Mouse (Mus musculus) B cell, adult (primary cell): Measurements from ENCODE around the gene Nipal4. TPM values are rescaled to one million over a fixed set of nuclear protein-coding genes. Genes with fewer than 3 reads are reported as not detected.

Source experiments
- total RNA-seq: library from RNA; stranded (reverse); gene quantifications from 4 replicates; pipeline ENCODE4 v1.2.4, GENCODE M21; 2023; ENCODE audit not compliant: inconsistent age

Gene Nipal4
- 0.66 to 1.4 TPM (median 0.99 TPM) in 4 replicates for total RNA-seq

GRCm38 (mm10) chr11:46165866-46166585 lies at the start of gene Nipal4:
Gene Nipal4, minus strand, starts transcription at chr11:46166508.

Other genes starting within 250 kb of the Nipal4 start
- gene Lsm11, start 221.6 kb downstream of the Nipal4 start, total RNA-seq = 4.2 to 6.1 TPM (median 4.6 TPM) in 4 replicates
- gene Thg1l, start 211.0 kb downstream of the Nipal4 start, total RNA-seq = 9.9 to 17.0 TPM (median 10.8 TPM) in 4 replicates
- gene Sox30, start 186.2 kb downstream of the Nipal4 start, total RNA-seq = not detected in 4 replicates
- gene Gm12166, start 114.2 kb downstream of the Nipal4 start, total RNA-seq = 0.84 to 6.2 TPM (median 3.8 TPM) in 4 replicates
- 66.1 to 88.2 TPM (median 85.0 TPM) in 4 replicates for gene Adam19, start 110.5 kb downstream of the Nipal4 start, total RNA-seq
- not detected in 4 replicates for gene Fndc9, start 69.0 kb upstream of the Nipal4 start, total RNA-seq
- gene Cyfip2, start 146.4 kb upstream of the Nipal4 start, total RNA-seq = 169 to 178 TPM (median 174 TPM) in 4 replicates
- 1.2 to 2.1 TPM (median 1.7 TPM) in 4 replicates for gene Itk, start 223.0 kb upstream of the Nipal4 start, total RNA-seq
- not detected in 4 replicates for gene Fam71b, start 230.1 kb upstream of the Nipal4 start, total RNA-seq